7 mouse cellular contexts compared by ENCODE assay signal in the genomic region with DNA sequence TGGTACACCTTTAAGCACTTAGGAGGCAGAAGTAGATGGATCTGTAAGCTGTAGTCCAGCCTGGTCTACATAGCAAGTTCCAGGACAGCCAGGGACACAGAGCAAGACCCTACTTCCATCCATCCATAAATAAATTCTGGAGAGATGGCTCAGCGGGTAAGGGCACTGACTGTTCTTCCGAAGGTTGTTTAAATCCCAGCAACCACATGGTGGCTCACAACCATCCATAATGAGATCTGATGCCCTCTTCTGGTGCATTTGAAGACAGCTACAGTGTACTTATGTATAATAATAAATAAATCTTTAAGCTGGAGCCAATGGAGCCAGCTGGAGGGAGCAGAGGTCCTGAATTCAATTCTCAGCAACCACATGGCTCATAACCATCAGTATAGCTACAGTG. TPM values are rescaled to one million over a fixed set of nuclear protein-coding genes. Genes with fewer than 3 reads are reported as not detected.
DNase-seq lines count a peak whose midpoint lies in the region; ATAC-seq and TF ChIP-seq lines count a peak whose summit lies in the region.
"Not testable (repeated sequence)": the region's sequence is repeated elsewhere in the genome, so short reads cannot be mapped to it uniquely, and the experiment has no call there.

No protein-coding gene starts in this region.

- H3K36me3 ChIP-seq in forebrain, postnatal 0 days (ENCODE audit: insufficient read depth); liver, embryonic 14.5 days (replicated peaks; ENCODE audit: control insufficient read depth, insufficient read depth, low read depth); midbrain, embryonic 12.5 days; thymus, adult 2 months (ENCODE audit: control insufficient read depth, insufficient read depth, low read length): not testable (repeated sequence)

- peak; percentile 36; the same call in 1 of the 2 replicates for ATAC-seq in forebrain, postnatal 0 days
- peak; percentile 63 for ATAC-seq in inflammation-experienced regulatory T-cells, adult 6 months
- ATAC-seq in liver, embryonic 14.5 days (ENCODE audit: insufficient read depth) = not testable (repeated sequence)
- peak; percentile 38; the same call in 1 of the 2 replicates for ATAC-seq in midbrain, embryonic 12.5 days (ENCODE audit: low FRiP score, low read depth)

- TF ChIP-seq CTCF in forebrain, postnatal 0 days (IDR thresholded peaks at IDR 0.05; ENCODE audit: low read depth) = peak; percentile 35
- TF ChIP-seq CTCF in liver, embryonic 14.5 days (IDR thresholded peaks at IDR 0.05; ENCODE audit: low read depth) = peak; percentile 50
- not testable (repeated sequence) for TF ChIP-seq CTCF in thymus, adult 2 months (IDR thresholded peaks at IDR 0.05; ENCODE audit: borderline replicate concordance, control insufficient read depth, extremely low read depth, insufficient read depth, low read length, poor library complexity)

- not testable (repeated sequence) for H3K4me3 ChIP-seq in forebrain, postnatal 0 days (ENCODE audit: low read depth, low read length); liver, embryonic 14.5 days (ENCODE audit: insufficient read depth in 1 of 2, low read depth in 2 of 2, low read length in 2 of 2); midbrain, embryonic 12.5 days; thymus, adult 2 months (ENCODE audit: control insufficient read depth, insufficient read depth, low read length)

- H3K9ac ChIP-seq in forebrain, postnatal 0 days; liver, embryonic 14.5 days (replicated peaks); midbrain, embryonic 12.5 days (replicated peaks): not testable (repeated sequence)

- TF ChIP-seq EP300 in liver, embryonic 14.5 days (IDR thresholded peaks at IDR 0.05; ENCODE audit: low read depth) = not testable (repeated sequence)

- H3K4me1 ChIP-seq in forebrain, postnatal 0 days (ENCODE audit: insufficient read depth); midbrain, embryonic 12.5 days; thymus, adult 2 months (replicated peaks; ENCODE audit: control insufficient read depth, insufficient read depth, low read length): not testable (repeated sequence)
- peaks cover 13 to 15% of the 10 kb centered on the region in 2 experiments for H3K4me1 ChIP-seq in liver, embryonic 14.5 days (replicated peaks; ENCODE audit: control insufficient read depth in 2 of 2, insufficient read depth in 2 of 2, low read length in 1 of 2)

- not testable (repeated sequence) for H3K27ac ChIP-seq in forebrain, postnatal 0 days (ENCODE audit: low read depth, low read length); liver, embryonic 14.5 days; midbrain, embryonic 12.5 days (replicated peaks); thymus, adult 2 months (ENCODE audit: control insufficient read depth, insufficient read depth, low read length)

- peak; percentile 40 for DNase-seq in CD4-positive helper T cell, adult 2 months (ENCODE audit: low read depth, low spot score)
- DNase-seq in R1 (ENCODE audit: low read depth, low spot score) = peak; percentile 49
- DNase-seq in forebrain, postnatal 0 days; liver, embryonic 14.5 days (ENCODE audit: low read depth in 3 of 3, low spot score in 3 of 3): not testable (repeated sequence)
- DNase-seq in thymus, adult 2 months = peak; percentile 9

- H3K4me2 ChIP-seq in forebrain, postnatal 0 days (ENCODE audit: low read depth); liver, embryonic 14.5 days (ENCODE audit: low read depth); midbrain, embryonic 12.5 days (replicated peaks): not testable (repeated sequence)

- H3K9me3 ChIP-seq in forebrain, postnatal 0 days (ENCODE audit: low read length); liver, embryonic 14.5 days (ENCODE audit: control insufficient read depth, low read length); midbrain, embryonic 12.5 days: not testable (repeated sequence)

- not testable (repeated sequence) for H3K27me3 ChIP-seq in forebrain, postnatal 0 days (ENCODE audit: insufficient read depth, low read length); liver, embryonic 14.5 days (ENCODE audit: control insufficient read depth, insufficient read depth, low read length); midbrain, embryonic 12.5 days; thymus, adult 2 months (ENCODE audit: control insufficient read depth, insufficient read depth, low read length)

- WGBS in forebrain, postnatal 0 days = 44% methylated on average over 2 of the region's 2 CpGs
- 62% methylated on average over 2 of the region's 2 CpGs for WGBS in liver, embryonic 14.5 days (ENCODE audit: insufficient replicate concordance)
- 57% methylated on average over 2 of the region's 2 CpGs for WGBS in midbrain, embryonic 12.5 days
- 56% methylated on average over 2 of the region's 2 CpGs for WGBS in thymus, adult 2 months

- TF ChIP-seq POLR2A in thymus, adult 2 months (IDR thresholded peaks at IDR 0.05; ENCODE audit: control insufficient read depth, extremely low read depth, insufficient read depth, low read length, poor library complexity) = not testable (repeated sequence)

RNA-seq across cellular contexts. Expression of a gene that starts 20.2 kb away (rescaled TPM):
- 65.3 and 67.6 TPM in 2 replicates for total RNA-seq in forebrain, postnatal 0 days (2014; rRNA removed)
- polyA plus RNA-seq in forebrain, postnatal 0 days (2015; fragmentation: Nextera tagmentation; extraction: Ambion mirVana) = 19.5 and 22.0 TPM in 2 replicates
- 10 to 100 TPM; 41.7 to 50.0 (median 44.5) TPM for polyA plus RNA-seq in inflammation-experienced regulatory T-cells, adult 6 months (2017; shearing (Covaris generic))
- polyA plus RNA-seq in liver, embryonic 14.5 days (2012; rRNA removed) = 12.3 and 13.8 TPM in 2 replicates
- polyA plus RNA-seq in liver, embryonic 14.5 days (2014; fragmentation: Nextera tagmentation; extraction: Ambion mirVana) = 5.3 and 5.4 TPM in 2 replicates
- polyA plus RNA-seq in midbrain, embryonic 12.5 days (2016; fragmentation: Nextera tagmentation; extraction: Ambion mirVana) = 36.9 and 38.1 TPM in 2 replicates
- polyA plus RNA-seq in thymus, adult 2 months (2012; rRNA removed) = 202 and 225 TPM in 2 replicates
